Mouse (Mus musculus) MN1 (cell line): Measurements from ENCODE around the gene Asb13.

Experiments used
- DNase-seq: peaks from one replicate; pipeline ENCODE4 v3.0.0-alpha.2; 2016; ENCODE audit warnings: low spot score

Gene Asb13

GRCm38 (mm10) chr13:3633895-3634811 lies at the start of gene Asb13:
TSS of gene Asb13 (plus strand) at chr13:3634032.
- peak; percentile 89 for DNase-seq

DNA sequence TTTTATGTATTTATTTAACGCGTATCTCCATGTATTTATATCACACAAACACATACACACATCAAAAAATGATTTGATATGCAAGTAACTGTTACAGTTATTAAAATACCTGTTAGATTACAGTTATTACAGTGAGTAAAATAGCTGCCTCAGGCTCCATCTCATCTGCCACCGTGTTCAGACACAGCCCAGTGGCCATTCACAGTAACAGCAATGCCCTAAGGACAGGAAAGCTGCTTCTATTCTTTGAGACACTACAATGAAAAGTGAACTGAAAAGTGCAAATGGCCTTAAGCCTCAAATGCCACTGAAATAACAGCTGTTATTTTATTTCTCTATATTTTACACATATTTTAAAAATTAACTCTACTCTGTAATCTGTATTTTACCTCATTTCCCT lies 43.0 kb upstream of the Asb13 start:
- DNase-seq: no peak

- no peak for DNase-seq
Measured at GRCm38 (mm10) chr13:3594311-3594710, 39.5 kb upstream of the Asb13 start.

GRCm38 (mm10) chr13:3596232-3596631 lies 37.6 kb upstream of the Asb13 start:
- no peak for DNase-seq

DNA sequence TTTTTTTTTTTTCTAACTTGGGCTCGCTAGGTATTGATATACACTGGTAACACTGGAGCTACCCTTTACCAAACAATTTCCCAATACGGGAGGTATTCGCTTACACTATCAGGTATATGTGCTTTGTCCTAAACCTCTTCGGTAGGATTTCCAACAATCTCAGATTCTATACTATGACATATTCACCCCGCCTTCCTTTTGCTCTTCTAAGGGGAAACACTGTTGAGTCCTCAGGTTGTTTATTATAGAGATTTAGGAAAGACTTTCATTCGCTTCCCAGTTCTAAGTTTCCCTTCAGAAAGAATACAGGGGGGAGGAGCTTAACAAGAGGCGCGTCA lies 24.1 kb upstream of the Asb13 start:
- DNase-seq: no peak

GRCm38 (mm10) chr13:3610118-3610794 lies 23.6 kb upstream of the Asb13 start:
- peak; percentile 47 for DNase-seq

DNA sequence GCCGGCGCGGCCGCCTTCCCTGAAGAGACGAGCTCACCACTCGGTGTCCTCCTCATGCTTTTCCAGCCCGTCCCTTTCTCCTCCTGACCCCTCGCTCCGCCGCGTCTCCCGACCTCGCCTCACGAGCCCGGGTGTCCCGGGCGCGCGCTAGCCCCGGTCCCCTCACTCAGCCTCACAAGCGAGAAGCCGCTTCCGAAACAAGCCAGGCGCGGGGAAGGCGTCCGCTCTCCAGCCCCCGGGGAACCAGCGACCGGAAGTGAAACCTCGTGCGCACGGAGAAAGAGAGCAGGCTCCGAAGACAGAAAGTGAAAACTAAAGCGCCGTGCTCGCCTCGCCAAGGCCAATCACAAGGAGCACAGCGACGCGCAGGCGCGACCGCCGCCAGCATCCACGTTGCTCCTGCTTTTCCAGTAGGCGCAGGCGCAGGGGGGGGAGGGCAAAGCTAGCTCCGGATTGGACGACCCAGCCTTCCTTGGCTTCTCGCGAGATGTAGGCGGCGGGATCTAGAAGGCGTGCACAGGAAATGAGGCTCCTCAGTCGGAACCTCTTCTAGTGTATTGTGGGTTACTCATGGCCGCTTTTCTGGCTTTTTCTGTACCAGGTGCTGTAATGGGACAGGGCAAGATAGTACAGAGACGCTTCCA lies 22.9 kb upstream of the Asb13 start, which contains the start of gene Fam208b:
Gene Fam208b (minus strand): TSS at position 314 of the 644 bp plus-strand sequence.
- peak; percentile 99 for DNase-seq

- DNase-seq: no peak
Measured at GRCm38 (mm10) chr13:3627139-3627538, 6.7 kb upstream of the Asb13 start.

DNA sequence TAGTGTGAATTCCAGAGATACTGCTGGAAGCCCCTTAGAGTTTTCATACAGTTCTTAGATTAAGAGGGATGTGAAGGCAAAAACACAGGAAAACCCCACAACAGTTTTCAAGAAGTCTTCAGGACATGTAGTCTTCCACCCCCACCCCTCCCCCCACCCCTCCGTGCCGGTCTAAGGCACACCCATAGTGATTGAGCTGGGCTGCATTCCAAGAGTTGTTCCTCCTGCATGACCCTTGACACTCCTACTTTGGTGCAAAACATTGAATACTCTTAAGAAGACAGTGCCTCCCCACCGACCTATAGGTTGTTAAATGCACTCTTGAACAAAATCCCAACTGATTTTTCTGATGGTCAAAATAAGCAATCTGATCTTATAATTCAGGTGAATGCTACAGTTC lies 5.7 kb upstream of the Asb13 start:
- no peak for DNase-seq

- no peak for DNase-seq
Measured at GRCm38 (mm10) chr13:3632551-3632950, 1.3 kb upstream of the Asb13 start.

DNA sequence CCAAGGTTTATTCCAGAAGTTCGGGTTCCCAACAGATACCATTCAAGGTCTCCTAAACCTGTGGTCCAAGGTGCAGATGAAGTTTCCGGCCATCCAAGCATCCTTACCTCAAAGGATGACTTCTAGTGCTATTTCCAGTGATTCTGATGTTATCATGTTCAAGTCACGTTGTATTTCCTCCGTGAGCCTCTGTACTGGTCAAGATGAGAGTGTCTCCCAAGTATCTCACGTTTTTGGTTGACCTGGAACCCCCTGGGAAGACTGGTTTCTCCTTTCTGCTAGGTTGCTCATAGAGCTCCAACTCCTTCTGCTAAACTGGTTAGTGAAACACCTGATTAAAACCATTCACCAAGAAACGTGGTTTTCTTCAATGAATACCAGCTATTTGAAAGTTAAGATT lies 701 bp upstream of the Asb13 start:
- no peak for DNase-seq

DNA sequence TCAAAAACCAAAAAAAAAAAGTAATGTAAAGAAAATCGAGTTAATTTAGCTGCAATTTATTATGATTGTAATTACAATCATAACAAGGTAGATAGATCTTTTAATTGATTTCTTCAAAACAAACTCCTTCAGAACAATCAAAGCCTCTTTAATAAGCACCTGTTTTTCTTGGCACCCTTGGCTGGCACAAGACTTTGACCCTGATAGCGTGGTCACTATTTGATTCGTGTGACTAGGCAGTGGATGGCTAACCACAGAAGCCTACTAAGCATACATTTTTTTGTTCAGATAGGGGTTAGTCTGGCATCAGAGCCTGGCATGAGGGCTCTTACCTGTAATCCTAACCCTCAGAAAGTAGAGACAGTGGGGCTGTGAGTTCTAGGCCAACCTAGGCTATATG lies 1.2 kb downstream of the Asb13 start:
- DNase-seq: no peak

GRCm38 (mm10) chr13:3636797-3637196 lies 3.0 kb downstream of the Asb13 start:
- no peak for DNase-seq

DNA sequence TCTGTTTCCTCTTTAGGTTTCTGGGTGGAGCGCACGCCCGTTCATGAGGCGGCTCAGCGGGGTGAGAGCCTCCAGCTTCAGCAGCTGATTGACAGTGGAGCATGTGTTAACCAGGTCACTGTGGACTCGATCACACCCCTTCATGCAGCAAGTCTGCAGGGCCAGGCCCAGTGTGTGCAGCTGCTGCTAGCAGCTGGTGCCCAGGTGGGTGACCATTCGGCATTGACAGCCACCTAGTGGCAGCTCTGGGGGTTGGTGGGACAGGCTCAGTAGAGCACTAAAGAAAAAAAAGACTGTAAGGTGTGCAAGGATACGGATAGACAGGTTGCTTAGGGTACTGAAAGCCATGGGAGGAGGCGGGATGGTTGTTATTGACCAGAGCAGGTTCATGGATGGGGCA lies 8.2 kb downstream of the Asb13 start:
- peak; percentile 20 for DNase-seq

DNA sequence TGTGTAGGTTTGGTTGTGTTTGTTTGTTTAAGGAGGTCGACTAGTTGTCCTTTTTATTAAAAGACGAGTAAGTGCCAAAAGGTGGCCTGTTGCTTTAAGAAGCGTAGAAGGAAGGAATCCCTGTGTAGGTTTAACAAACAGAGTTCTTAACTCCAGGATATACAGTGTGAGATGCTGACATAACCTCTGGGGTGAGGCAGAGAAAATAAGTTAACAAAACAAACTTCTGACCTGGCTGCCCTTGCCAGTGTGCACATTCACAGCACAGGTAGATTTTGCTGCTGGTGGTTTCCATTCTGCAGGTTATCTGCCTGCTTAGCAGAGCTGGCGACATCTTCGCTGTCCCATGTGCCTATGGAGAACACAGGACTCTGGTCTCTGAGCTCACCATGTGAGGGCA lies 8.7 kb downstream of the Asb13 start:
- DNase-seq: no peak

GRCm38 (mm10) chr13:3644871-3645270 lies 11.0 kb downstream of the Asb13 start:
- DNase-seq: no peak

DNA sequence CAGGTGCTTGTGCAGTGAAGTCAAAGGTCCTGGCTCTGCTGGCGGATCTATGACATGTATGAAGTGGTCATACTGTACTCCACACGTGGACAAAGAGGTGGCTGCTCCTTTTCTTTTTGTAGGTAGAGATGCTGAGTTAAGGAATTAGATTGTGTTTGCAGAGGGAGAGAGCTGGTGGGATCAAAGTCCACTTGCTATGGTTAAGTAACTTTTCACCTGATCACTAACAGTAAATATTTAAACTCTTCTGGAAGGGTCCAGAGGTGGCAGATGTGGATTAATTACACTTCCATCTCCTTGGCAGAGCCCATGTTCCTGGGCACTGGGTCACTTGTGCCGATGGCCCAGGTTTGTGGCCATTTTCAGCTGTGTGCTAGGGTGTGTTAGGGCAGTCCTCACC lies 12.1 kb downstream of the Asb13 start:
- DNase-seq: no peak

DNA sequence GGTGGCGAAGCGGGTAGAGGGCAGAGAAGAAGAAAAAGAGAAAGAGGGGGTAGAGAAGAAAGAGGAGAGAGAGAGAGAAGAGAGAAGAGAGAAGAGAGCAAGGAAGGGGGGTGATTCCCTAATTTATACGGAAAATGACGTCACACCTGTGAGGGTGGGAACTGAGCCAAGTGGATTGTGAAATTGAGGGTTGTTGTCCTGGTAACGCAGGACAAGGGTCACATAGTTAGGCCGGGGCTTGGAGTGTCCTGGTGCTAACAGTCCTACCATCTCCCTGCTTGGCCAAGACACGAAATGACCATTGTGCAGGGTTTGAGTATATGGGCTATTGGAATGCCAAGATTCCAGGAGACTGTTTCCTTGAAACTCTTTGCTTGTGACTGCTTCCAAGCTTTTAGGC lies 12.7 kb downstream of the Asb13 start:
- no peak for DNase-seq

GRCm38 (mm10) chr13:3650569-3650968 lies 16.7 kb downstream of the Asb13 start:
- no peak for DNase-seq

- DNase-seq: no peak
Measured at GRCm38 (mm10) chr13:3654432-3654831, 20.6 kb downstream of the Asb13 start.

GRCm38 (mm10) chr13:3659163-3660160 lies 25.6 kb downstream of the Asb13 start:
- DNase-seq: no peak

DNA sequence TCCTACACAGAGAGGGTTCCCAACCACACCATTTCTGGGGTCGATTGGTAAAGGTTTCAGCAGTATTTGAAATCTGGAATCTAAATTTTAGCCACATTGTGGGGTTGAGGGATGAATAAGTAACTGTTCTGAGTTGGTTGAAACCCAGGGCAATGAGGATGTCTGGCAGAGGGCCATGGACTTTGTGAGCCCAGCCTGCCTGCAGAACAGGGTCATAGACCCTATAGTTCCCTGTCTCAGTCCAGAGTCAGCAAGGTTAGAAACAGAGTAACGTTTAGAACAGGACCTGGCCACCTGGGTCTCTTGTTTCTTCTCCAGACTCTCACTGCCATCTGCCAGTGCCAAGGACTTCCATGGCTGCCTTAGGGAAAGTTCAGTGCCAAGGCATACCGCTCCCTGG lies 30.4 kb downstream of the Asb13 start:
- DNase-seq: no peak
